Mouse (Mus musculus) erythroblast, embryonic 14.5 days (primary cell): ENCODE results near the gene Trim71.

Source experiments
- GATA1 ChIP-seq: IDR thresholded peaks from 2 replicates; pipeline ENCODE4 v1.6.1; 2012; ENCODE audit warnings: low read length, inconsistent platforms, mixed read lengths
- TAL1 ChIP-seq: IDR thresholded peaks from 3 replicates; pipeline ENCODE4 v1.6.1; 2012; ENCODE audit warnings: low read length, inconsistent platforms, mixed read lengths

DNA sequence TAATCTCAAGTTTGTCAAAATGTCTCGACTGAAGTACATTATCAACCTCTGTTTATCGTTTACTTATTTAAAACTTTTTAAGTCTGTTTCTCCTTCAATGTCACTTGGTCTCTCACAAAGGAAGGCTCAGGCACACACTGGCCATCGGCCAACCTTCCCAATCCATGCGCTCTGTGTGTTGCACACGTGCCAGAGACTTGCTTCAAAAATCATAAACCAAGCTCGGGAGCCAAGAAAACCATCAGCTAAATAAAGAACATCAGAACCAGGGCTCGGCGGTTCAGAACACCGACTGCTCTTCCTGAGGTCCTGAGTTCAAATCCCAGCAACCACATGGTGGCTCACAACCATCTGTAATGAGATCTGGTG, 35.5 kb downstream of the Trim71 start:
- no peak for TF ChIP-seq GATA1
- TF ChIP-seq TAL1: no peak
